Mouse (Mus musculus): ENCODE data around the gene Mllt3. TPM values are rescaled to one million over a fixed set of nuclear protein-coding genes. Genes with fewer than 3 reads are reported as not detected.

The Mllt3 gene
- polyA plus RNA-seq, 1 experiment from 2014 or later = 104 TPM

DNA sequence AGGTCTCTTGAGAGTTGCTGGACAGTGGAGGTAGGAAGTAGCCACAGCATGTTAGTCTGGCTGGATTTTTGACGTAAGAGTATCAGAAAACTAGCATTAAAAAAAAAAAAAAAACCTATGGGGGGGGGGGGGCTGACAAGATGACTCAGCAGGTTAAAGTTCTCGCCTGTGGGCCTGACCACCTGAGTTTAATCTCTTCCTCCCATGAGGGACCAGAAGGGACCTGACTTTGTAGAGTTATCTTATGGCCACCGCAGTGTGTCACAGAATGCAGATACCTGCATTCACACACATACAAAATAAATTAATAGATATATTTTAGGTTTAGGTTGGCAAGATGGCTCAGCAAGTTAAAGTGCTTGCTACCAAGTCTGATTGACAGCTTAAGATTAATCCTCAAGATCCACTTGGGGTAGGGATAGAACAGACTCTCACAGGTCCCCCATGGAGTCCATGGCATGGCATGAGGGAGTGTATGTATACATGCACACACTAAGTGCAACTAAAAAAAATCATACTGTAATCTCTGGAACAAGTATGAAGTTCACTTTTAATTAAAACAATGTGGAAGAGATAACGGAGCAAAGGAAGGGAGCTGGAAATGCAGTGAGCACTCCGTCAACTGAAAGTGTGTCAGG lies 203.6 kb downstream of the Mllt3 start:
- peaks cover 5% of the 10 kb centered on the region; the same call in 1 of the 2 replicates for H3K4me1 ChIP-seq (ENCODE audit: control insufficient read depth, insufficient read depth, low read length)
- DNase-seq (no peak), ATAC-seq (ENCODE audit: low FRiP score, low TSS enrichment) (no peak)
- H3K27ac ChIP-seq (replicated peaks; ENCODE audit: low read depth, low read length) = no peak overlapping the region
- no peak overlapping the region for H3K9ac ChIP-seq (replicated peaks; ENCODE audit: low read length)
- H3K36me3 ChIP-seq (ENCODE audit: control insufficient read depth, insufficient read depth, low read length) = peaks cover 3% of the 10 kb centered on the region; the same call in 1 of the 2 replicates
- H3K9me3 ChIP-seq (ENCODE audit: control insufficient read depth, low read length) = no peaks in the 10 kb centered on the region
- no peak overlapping the region for H3K4me3 ChIP-seq (replicated peaks; ENCODE audit: low read depth, low read length)
- H3K4me2 ChIP-seq (ENCODE audit: low read length) = no peak overlapping the region
- whole genome bisulfite sequencing = 89% methylated on average over 5 of the region's 5 CpGs
- H3K27me3 ChIP-seq (ENCODE audit: control insufficient read depth, insufficient read depth, low read length) = no peaks in the 10 kb centered on the region

- DNase-seq (no peak), ATAC-seq (ENCODE audit: low FRiP score, low TSS enrichment) (no peak)
- Histone ChIP-seq H3K27me3 (ENCODE audit: control insufficient read depth, insufficient read depth, low read length) (no peaks in the 10 kb centered on the region), H3K9ac (replicated peaks; ENCODE audit: low read length) (no peak overlapping the region), H3K9me3 (ENCODE audit: control insufficient read depth, low read length) (no peaks in the 10 kb centered on the region), H3K4me1 (ENCODE audit: control insufficient read depth, insufficient read depth, low read length) (no peaks in the 10 kb centered on the region), H3K4me2 (ENCODE audit: low read length) (no peak overlapping the region), H3K4me3 (replicated peaks; ENCODE audit: low read depth, low read length) (no peak overlapping the region), H3K36me3 (ENCODE audit: control insufficient read depth, insufficient read depth, low read length) (no peaks in the 10 kb centered on the region), H3K27ac (replicated peaks; ENCODE audit: low read depth, low read length) (no peak overlapping the region)
- 70% methylated on average over 5 of the region's 5 CpGs for WGBS
Measured at GRCm38 (mm10) chr4:87826336-87826735, 206.8 kb downstream of the Mllt3 start.

DNA sequence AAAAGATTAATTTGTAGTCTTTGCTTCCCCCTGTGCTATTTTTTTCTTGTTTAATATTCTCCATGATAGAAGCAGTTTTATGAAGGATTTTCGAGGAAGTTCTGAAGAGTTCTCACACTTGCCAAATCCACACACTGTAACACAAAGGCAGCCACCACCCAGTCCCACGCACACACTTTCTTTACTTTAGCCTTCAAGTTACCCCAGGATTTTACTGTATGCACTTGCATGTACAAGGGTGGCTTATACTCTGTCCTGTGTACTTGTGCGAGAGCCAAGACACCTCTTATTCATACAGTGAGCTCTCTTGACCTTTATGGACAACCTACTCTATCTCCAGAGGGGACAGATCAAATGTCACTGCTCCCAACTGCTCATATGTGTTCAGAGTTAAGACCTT lies 209.5 kb downstream of the Mllt3 start:
- Histone ChIP-seq H3K27me3 (ENCODE audit: control insufficient read depth, insufficient read depth, low read length) (no peaks in the 10 kb centered on the region), H3K4me3 (replicated peaks; ENCODE audit: low read depth, low read length) (no peak overlapping the region), H3K9ac (replicated peaks; ENCODE audit: low read length) (no peak overlapping the region), H3K27ac (replicated peaks; ENCODE audit: low read depth, low read length) (no peak overlapping the region), H3K4me2 (ENCODE audit: low read length) (no peak overlapping the region), H3K36me3 (ENCODE audit: control insufficient read depth, insufficient read depth, low read length) (no peaks in the 10 kb centered on the region), H3K9me3 (ENCODE audit: control insufficient read depth, low read length) (no peaks in the 10 kb centered on the region), H3K4me1 (ENCODE audit: control insufficient read depth, insufficient read depth, low read length) (peaks cover under 1% of the 10 kb centered on the region; the same call in 1 of the 2 replicates)
- 92% methylated on average over 3 of the region's 3 CpGs for WGBS
- DNase-seq (no peak), ATAC-seq (ENCODE audit: low FRiP score, low TSS enrichment) (no peak)

- 94% methylated on average over 6 of the region's 6 CpGs for WGBS
Measured at GRCm38 (mm10) chr4:87823191-87823590, 210.0 kb downstream of the Mllt3 start.

GRCm38 (mm10) chr4:87820911-87821310 lies 212.3 kb downstream of the Mllt3 start:
- H3K36me3 ChIP-seq (ENCODE audit: control insufficient read depth, insufficient read depth, low read length) = no peaks in the 10 kb centered on the region
- H3K4me1 ChIP-seq (ENCODE audit: control insufficient read depth, insufficient read depth, low read length) = peaks cover 6% of the 10 kb centered on the region; the same call in 1 of the 2 replicates
- no peak overlapping the region for H3K9ac ChIP-seq (replicated peaks; ENCODE audit: low read length)
- H3K27ac ChIP-seq (replicated peaks; ENCODE audit: low read depth, low read length) = no peak overlapping the region
- H3K4me2 ChIP-seq (ENCODE audit: low read length) = no peak overlapping the region
- no peak for ATAC-seq (ENCODE audit: low FRiP score, low TSS enrichment)
- no peaks in the 10 kb centered on the region for H3K9me3 ChIP-seq (ENCODE audit: control insufficient read depth, low read length)
- H3K4me3 ChIP-seq (replicated peaks; ENCODE audit: low read depth, low read length) = no peak overlapping the region
- WGBS = 87% methylated on average over 3 of the region's 3 CpGs
- DNase-seq = no peak
- no peaks in the 10 kb centered on the region for H3K27me3 ChIP-seq (ENCODE audit: control insufficient read depth, insufficient read depth, low read length)

More at GRCm38 (mm10) chr4:87823191-87823590, 210.0 kb downstream of the Mllt3 start:
- Histone ChIP-seq H3K36me3 (ENCODE audit: control insufficient read depth, insufficient read depth, low read length) (no peaks in the 10 kb centered on the region), H3K4me2 (ENCODE audit: low read length) (no peak overlapping the region), H3K4me3 (replicated peaks; ENCODE audit: low read depth, low read length) (no peak overlapping the region), H3K4me1 (ENCODE audit: control insufficient read depth, insufficient read depth, low read length) (peaks cover 5% of the 10 kb centered on the region; the same call in 1 of the 2 replicates), H3K9ac (replicated peaks; ENCODE audit: low read length) (no peak overlapping the region), H3K27me3 (ENCODE audit: control insufficient read depth, insufficient read depth, low read length) (no peaks in the 10 kb centered on the region), H3K9me3 (ENCODE audit: control insufficient read depth, low read length) (no peaks in the 10 kb centered on the region), H3K27ac (replicated peaks; ENCODE audit: low read depth, low read length) (no peak overlapping the region)
- ATAC-seq (ENCODE audit: low FRiP score, low TSS enrichment) (no peak), DNase-seq (no peak)

DNA sequence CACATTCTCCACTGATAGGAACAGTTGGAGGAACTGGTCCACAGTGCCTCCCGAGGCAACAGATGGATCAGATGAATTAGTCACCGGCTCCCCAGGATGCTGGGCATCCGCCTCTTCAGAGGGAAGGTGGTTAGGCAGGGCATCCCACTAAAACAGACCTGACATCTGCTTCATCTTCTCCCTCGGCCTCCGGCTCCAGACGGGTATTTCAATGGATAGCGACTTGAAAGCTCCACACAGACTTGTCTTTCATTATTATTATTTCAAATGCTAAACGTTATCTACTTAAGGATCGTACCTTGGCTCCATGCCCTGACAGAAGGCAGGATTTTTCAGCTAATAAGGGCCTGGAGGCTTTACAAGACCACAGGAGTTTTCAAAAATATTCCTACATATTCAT lies 214.0 kb downstream of the Mllt3 start:
- Histone ChIP-seq H3K27ac (replicated peaks; ENCODE audit: low read depth, low read length) (0 out of 2 replicates have a peak overlapping the region, but pooled peaks have one; percentile 41), H3K9me3 (ENCODE audit: control insufficient read depth, low read length) (no peaks in the 10 kb centered on the region), H3K4me3 (replicated peaks; ENCODE audit: low read depth, low read length) (no peak overlapping the region), H3K9ac (replicated peaks; ENCODE audit: low read length) (no peak overlapping the region; the same call in 1 of the 2 replicates), H3K36me3 (ENCODE audit: control insufficient read depth, insufficient read depth, low read length) (no peaks in the 10 kb centered on the region), H3K4me1 (ENCODE audit: control insufficient read depth, insufficient read depth, low read length) (peaks cover 6% of the 10 kb centered on the region; the same call in 1 of the 2 replicates), H3K27me3 (ENCODE audit: control insufficient read depth, insufficient read depth, low read length) (no peaks in the 10 kb centered on the region), H3K4me2 (ENCODE audit: low read length) (no peak overlapping the region)
- DNase-seq (peak; percentile 68), ATAC-seq (ENCODE audit: low FRiP score, low TSS enrichment) (peak; percentile 75; the same call in 1 of the 2 replicates)
- WGBS = 34% methylated on average over 9 of the region's 9 CpGs

DNA sequence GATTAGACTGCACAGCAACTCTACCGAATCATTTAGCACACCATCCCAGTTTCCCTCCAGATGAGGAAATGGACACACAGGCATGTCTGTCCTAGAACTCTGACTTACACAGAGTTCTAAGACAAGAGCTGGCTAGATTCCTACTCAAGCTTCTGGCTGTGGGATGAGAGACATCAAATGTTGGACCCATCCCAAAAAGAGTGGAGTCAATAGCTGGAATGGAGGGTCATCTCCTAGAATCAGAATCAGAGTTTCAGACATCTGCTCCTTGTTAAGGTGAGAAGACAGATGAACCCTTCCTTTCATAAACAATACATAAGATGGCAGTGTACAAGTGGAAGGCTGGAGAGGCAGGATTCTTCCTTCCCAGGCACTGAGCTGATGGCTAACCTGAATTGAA lies 214.9 kb downstream of the Mllt3 start:
- Histone ChIP-seq H3K4me3 (replicated peaks; ENCODE audit: low read depth, low read length) (no peak overlapping the region), H3K27ac (replicated peaks; ENCODE audit: low read depth, low read length) (no peak overlapping the region), H3K36me3 (ENCODE audit: control insufficient read depth, insufficient read depth, low read length) (no peaks in the 10 kb centered on the region), H3K9ac (replicated peaks; ENCODE audit: low read length) (no peak overlapping the region), H3K4me1 (ENCODE audit: control insufficient read depth, insufficient read depth, low read length) (peaks cover 6% of the 10 kb centered on the region; the same call in 1 of the 2 replicates), H3K4me2 (ENCODE audit: low read length) (no peak overlapping the region), H3K9me3 (ENCODE audit: control insufficient read depth, low read length) (no peaks in the 10 kb centered on the region), H3K27me3 (ENCODE audit: control insufficient read depth, insufficient read depth, low read length) (no peaks in the 10 kb centered on the region)
- WGBS = 92% methylated on average over 1 of the region's 1 CpGs
- ATAC-seq (ENCODE audit: low FRiP score, low TSS enrichment) (no peak), DNase-seq (no peak)

- no peak overlapping the region for H3K27ac ChIP-seq (replicated peaks; ENCODE audit: low read depth, low read length)
- ATAC-seq (ENCODE audit: low FRiP score, low TSS enrichment) (no peak), DNase-seq (no peak)
- no peaks in the 10 kb centered on the region for H3K27me3 ChIP-seq (ENCODE audit: control insufficient read depth, insufficient read depth, low read length)
- no peaks in the 10 kb centered on the region for H3K9me3 ChIP-seq (ENCODE audit: control insufficient read depth, low read length)
- 93% methylated on average over 7 of the region's 7 CpGs for WGBS
- H3K4me1 ChIP-seq (ENCODE audit: control insufficient read depth, insufficient read depth, low read length) = peaks cover 6% of the 10 kb centered on the region; the same call in 1 of the 2 replicates
- no peak overlapping the region for H3K4me2 ChIP-seq (ENCODE audit: low read length)
- no peak overlapping the region for H3K9ac ChIP-seq (replicated peaks; ENCODE audit: low read length)
- no peak overlapping the region for H3K4me3 ChIP-seq (replicated peaks; ENCODE audit: low read depth, low read length)
- no peaks in the 10 kb centered on the region for H3K36me3 ChIP-seq (ENCODE audit: control insufficient read depth, insufficient read depth, low read length)
Measured at GRCm38 (mm10) chr4:87815465-87816108, 217.6 kb downstream of the Mllt3 start.

DNA sequence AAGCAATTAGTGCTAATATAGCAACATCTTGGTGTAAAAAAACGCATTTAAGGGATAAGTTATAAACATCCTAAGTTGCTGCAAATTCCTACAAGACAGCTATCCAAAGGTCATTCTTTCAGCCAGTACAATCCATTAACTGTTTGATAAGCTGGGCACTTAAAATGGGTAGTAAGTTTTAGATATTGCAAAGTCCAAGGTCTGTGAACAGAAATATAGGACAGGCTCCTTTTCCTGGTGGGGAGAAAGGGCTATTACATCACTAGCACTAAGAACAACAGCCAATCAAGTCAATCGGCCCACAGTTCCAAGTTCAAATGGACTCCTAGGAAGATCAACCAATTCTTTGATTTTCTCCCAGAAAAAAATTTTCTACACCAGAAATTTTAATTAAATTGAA lies 221.3 kb downstream of the Mllt3 start:
- DNase-seq (no peak), ATAC-seq (ENCODE audit: low FRiP score, low TSS enrichment) (no peak)
- Histone ChIP-seq H3K27ac (replicated peaks; ENCODE audit: low read depth, low read length) (no peak overlapping the region), H3K4me1 (ENCODE audit: control insufficient read depth, insufficient read depth, low read length) (peaks cover 2% of the 10 kb centered on the region; the same call in 1 of the 2 replicates), H3K9me3 (ENCODE audit: control insufficient read depth, low read length) (no peaks in the 10 kb centered on the region), H3K4me3 (replicated peaks; ENCODE audit: low read depth, low read length) (no peak overlapping the region), H3K4me2 (ENCODE audit: low read length) (no peak overlapping the region), H3K36me3 (ENCODE audit: control insufficient read depth, insufficient read depth, low read length) (no peaks in the 10 kb centered on the region), H3K9ac (replicated peaks; ENCODE audit: low read length) (no peak overlapping the region), H3K27me3 (ENCODE audit: control insufficient read depth, insufficient read depth, low read length) (no peaks in the 10 kb centered on the region)
- WGBS = 96% methylated on average over 2 of the region's 2 CpGs
